Mouse (Mus musculus): Measurements from ENCODE around the gene Klhl29.

Klhl29 gene

DNA sequence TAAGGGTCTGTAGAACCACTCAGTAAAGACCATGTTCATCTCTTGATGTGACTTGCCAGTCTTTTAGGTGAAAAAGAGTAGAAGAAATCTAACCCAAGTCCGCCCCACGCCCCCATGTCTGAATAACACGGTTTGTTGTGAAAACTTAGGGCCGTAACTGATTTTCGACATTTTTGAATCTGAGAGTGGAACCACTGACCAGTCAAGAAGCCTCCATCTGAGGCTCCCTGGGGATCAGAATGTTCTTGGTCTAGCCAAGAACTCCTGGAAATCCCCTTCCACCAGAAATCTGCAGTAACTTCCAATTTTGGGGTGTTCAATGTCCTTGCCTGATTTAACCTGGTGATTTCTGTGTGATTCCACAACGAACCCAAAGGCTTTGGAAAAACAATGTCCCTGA, 189.9 kb downstream of the Klhl29 start:
- DNase-seq (ENCODE audit: low spot score): no peak

DNA sequence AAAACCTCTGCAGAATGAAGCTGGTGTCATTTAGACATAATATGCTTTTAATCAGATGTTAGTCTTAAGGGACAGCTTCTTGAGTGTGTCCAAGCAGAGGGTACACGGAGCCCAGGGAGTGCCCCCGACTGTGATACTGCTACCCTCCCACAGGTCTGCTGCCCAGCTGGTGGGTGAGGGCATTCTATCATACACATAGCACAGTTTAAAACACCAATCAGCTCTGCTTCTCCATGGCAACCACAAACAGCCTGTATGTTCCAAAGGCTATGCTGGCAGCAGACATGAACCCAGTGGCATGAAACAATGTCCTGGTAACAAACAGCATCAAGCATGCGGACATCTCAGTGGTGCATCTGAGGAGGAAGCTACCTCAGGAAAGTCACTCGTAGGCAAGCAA, 192.9 kb downstream of the Klhl29 start:
- DNase-seq (ENCODE audit: low spot score): no peak

DNA sequence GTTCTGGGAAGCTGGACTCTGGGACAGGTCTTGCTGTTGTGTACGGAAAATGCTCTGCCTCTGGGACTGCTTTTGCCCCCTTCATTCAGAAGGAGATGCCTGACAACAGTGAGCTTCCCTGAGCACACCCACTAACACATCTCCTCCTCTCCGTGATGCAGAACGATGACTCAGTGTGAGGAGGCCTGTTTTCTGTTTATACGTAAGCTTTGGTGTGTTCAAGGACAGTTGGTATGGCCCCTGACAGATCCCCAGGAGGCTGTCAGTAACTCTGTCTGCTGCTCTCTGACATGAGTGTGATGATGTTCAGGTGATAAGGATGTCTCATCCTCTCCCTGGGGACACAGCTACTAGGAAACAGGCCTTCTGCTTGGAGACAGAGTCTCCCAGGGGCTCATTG, 193.3 kb downstream of the Klhl29 start:
- DNase-seq (ENCODE audit: low spot score): no peak

DNA sequence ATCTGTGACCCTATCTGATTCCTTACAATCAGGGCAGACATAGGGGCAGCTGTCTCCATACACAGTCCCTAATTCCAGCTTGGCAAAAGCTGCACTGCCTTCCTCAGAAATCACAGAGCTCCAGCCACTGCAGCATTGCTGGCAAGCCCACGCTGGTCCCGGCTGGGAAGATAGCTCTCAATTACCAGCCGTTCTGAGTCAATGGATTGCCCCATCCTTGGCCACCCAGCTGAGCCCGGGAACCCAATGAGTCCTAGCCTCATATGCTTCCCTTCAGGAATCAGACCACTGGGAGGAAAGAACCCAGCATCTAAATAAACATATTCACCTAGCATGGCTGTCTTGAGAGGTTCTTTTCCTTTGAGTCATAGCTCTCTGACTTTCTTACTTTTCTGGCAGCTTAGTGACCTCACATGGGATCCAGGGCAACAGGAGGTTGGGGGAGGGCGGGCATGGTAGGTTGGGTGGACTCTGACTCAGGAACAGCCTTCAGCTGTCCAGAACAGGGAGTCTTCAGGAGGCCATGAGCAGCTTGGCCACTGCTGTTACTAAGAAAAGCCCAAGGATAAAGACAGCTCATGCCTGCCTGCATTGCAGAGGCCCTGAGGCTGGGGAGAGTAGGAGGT, 198.7 kb downstream of the Klhl29 start:
- DNase-seq (ENCODE audit: low spot score): no peak

DNA sequence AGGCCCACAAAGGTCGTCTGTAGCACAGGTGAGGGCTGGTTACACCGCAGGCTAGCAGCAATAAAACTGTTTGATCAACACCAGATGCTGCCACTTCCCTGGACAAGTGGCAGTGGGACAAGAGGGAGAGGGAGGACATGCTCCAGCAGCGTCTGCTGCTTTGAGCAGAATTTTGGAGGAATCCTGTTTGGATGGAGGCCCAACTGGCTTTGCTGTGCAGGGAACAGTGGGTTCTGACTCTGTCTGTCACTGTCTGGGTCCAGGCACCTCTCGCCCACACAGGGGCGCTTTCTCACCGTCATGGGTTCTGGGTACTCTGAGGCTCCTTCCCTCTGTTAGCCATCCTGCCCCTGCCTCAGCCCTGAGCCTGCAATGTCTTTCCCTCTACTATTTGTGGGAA, 209.3 kb downstream of the Klhl29 start:
- DNase-seq (ENCODE audit: low spot score): no peak

DNA sequence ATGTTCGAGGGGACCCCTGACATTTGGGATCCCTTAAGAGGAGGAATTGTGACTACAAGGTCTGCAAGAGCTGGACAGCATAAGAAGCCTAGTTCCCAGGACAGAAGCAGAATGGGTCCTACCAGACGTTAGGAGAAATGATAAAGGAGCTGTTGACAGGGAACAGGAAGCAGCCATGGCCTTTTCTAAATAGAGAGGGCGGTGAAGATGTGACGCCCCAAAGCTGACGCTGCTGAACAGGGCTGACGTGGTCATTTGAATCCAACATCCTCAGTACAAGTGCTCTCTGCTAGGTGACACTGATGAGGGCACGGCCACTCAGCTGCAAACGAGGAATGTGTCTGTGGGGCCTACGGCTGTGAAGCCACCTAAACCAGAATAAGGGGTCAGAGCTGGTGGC, 210.1 kb downstream of the Klhl29 start:
- no peak for DNase-seq (ENCODE audit: low spot score)

DNA sequence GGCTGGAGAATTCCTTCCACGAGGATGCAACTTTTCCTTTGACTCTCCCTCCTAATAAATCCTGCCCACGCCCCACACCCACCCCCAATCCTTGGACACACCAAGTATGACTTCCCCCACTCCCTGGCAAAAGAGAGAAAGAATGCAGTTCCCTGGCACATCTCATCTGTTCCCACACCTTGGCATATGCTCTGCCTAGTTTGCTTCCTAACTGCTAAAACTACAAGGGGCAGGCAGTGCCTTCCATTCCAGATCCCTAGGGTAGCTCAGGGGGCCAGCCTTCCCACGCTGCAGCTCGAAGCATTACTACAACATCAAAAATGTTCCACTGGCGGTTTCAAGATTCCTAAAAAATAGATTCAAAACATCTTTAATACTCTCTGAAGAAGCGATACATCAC, 212.8 kb downstream of the Klhl29 start:
- DNase-seq (ENCODE audit: low spot score): no peak

DNA sequence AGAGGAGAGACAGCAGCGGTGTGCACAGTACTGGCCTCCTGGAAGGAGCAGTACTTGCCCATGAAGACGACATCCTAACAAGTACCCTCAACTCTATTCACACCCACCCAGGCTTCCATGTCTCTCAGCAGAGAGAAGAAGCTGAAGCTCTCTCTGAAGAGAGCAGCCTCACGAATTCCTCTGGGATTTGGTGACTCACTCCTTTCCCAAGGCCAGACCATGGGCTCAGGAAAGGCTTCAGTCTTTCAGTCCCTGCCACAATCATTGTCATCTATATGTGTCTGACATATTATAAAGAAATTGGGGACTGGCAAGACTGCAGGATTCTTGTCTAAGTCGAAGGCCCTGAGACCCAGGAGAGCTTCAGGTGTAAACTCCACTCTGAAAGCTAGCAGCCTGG, 213.9 kb downstream of the Klhl29 start:
- no peak for DNase-seq (ENCODE audit: low spot score)

DNA sequence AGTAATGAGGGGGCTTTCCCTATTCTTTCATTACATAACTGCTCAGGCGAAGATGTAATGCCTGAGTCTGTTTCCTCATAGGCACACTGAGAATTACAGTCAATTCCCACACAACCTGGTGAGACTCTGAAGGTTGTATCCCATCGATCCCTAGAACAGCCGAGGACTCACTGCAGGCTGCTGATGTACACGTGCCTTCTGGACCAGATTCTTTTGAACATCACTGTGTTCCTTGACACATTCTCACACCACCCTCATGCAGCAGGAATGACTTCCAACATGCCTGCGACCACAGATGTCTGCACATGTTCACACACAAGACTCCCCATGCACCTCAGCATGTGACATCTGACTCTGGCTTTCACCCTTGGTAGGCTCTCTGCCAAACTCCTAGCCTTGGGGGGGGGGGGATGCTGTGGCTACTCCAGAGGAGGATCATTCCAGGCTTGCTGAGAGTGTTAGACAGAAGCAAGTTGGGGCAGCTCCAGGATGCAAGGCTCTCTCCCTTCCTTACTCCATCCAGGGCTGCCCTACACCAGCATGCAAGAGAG, 217.5 kb downstream of the Klhl29 start:
- DNase-seq (ENCODE audit: low spot score): no peak

DNA sequence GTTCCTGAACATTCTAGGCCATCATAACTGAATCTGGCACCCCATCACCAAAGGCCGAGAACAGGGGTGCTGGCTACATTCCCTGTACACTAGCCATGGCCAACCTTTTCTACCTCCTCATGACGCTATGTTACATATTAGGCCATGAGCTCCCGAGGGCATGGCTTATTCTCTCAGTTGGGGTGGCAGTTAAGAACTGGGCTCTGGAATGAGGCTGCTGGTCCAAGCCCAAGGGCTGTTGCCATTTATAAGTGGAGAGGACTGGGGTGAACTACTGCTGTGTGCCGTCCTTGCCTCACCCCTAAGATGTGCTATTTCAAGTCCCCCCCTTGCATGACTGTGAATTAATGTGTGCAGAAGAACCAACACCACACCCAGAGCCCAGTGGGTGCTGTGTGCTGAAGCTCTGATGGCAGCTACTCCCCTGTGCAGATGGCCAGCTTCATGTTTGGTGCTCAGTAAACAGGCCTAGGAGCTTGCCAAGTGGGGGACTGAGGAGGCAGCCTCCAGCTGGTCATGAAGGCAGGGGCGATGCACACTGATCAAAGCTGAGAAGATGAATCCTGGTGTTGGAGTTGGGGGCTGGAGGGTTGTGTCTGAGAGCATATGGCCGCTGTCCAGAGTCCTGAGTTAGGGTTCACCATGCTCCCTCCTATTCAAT, 218.3 kb downstream of the Klhl29 start:
- DNase-seq (ENCODE audit: low spot score): no peak

DNA sequence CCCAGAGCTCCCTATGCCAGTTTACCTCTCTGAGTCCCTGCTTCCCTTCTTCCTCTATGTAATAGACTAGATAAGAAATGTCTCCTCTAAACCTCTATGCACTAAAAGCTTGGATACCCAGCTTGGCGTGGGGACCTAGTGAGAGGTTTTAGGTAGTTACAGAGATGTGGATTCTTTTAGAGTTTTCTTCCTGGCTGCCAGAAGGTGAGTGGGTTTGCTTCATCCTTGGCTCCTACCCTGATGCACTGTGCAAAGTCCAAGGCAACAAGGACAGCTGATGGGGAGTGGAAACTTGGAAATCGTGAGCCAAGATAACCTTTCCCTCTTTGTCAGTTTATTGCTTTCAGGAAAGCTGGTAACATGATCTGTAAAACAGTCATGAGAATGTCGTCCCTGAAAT, 220.3 kb downstream of the Klhl29 start:
- DNase-seq (ENCODE audit: low spot score): no peak

DNA sequence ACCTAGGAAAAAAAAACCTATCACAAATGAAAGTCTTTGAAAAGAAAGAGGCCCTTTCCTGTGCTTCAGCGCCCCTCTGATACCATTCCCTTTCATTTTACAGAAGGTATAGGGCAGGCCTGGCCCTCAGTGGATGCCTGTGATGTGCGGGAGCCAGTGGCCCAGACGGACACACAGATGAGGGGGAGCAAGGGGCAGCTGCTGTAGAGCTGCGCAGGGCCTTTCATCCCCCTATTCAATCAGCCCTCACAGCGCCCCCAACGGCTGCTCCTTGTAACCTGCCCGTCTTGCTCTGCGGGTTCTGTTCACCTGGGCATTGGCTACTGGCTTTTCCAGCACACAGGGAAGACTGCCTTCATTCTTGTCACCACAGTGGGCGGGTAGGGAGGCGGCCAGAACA, 223.6 kb downstream of the Klhl29 start:
- DNase-seq (ENCODE audit: low spot score): no peak

DNA sequence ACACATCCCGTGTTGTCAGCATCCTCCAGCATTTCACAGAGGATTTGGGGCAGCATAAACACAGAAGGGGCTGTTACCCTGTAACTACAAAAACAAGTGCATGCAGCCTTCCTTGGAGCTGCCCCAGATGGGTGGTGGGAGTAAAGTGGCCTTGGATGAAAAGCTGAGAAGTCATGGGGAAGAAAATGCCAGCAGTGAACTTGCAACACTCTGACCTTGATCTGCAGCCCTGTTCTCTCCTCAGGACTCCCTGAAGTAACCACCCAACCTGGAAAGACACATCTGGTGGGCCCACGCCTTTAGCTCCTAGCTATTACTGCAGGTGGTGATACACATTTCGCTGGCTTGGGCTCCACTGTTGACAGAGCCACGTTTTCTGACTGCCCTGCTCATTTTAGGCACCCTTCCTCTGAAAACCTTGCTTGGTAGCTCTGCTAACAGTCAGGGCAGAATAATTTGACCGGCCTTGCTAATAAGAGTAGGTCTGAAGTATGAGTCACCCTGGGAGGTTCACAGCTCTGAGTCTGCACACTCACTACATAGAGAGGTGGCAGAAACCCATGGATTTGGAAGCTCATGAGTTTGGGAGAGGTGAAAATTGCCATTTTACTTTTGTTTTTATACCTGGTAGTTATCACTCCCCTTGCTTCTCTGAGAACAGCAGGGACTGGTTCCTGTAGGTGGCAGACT, 228.0 kb downstream of the Klhl29 start:
- DNase-seq (ENCODE audit: low spot score): no peak

DNA sequence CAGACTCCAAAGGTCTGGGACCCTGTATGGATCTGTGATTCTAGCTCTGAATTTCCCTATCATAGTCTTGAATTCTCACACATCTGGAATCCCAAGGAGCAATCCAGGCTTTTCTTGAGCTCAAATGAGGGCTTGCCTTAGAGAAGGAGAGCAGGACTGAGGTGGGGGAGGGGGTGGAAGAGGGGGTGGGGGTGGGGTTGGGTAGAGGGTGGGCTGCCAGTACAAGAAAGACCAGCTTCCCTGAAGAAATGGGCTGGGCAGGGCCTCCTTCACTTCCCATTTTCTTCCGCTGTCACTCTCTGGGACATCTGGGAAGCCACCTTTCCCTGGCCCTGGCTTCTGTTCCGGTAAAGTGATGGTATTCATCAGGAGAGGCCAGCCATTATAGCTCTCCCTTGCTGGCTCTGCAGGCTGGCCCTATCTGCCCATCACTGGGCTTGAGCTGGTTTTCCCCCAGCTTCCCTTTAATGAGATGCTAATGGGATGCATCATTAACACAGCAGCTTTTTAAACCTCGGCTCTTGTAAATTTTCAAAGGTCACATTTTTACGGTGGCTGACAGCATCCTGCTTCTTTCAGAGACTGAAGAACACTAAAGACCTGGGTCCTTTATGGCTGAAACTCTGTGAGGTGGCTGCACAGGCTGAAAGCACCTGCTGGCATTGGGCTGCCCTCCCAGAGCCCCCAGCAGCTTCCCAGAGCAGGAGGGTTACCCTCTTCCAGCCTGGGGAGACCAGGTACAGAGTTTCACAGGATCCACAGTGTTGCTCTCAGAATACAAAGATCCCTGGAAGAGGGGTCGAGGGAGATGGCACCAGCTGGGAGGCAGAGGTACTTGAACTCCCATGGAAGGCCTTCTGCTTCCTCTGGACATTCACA, 231.3 kb downstream of the Klhl29 start:
- DNase-seq (ENCODE audit: low spot score): no peak

DNA sequence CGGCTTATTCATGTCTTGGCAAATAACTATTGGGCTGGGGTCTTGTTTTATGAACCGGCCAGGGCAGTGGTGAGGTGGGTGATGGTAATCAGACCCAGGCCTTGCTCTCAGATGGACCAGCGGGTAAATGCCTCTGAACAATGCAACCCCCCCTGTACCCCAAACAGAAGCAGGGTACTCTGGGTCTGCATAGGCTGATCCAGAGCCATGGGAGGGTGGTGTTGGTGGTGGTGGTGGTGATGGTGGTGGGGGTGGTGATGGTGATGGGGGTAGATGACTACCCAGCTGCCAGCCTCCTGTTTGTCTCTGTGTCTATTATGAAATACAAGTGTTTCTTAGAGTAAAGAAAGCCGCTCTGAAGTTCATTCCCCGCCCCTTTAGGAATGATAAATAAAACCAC, 232.3 kb downstream of the Klhl29 start:
- DNase-seq (ENCODE audit: low spot score): no peak

DNA sequence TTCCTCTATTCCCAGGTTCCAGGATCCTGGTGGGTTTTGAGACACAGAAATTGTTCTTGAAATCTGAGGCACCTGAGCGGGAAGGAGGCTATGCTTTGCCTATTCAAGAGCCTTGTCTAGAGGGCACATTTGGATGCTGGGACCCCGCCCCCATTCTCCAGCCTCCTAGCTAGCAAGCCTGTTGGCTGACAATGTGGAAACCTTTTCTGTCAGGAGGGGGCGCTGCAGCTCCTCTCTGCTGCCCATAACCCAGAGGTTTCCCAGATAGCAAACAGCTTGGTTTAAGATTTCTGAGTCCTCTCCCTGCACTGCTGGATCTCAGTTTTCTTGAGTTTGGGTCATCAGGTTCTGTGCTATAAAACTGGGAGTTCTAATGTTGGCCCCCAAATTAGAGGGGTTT, 232.7 kb downstream of the Klhl29 start:
- peak; percentile 7 for DNase-seq (ENCODE audit: low spot score)

DNA sequence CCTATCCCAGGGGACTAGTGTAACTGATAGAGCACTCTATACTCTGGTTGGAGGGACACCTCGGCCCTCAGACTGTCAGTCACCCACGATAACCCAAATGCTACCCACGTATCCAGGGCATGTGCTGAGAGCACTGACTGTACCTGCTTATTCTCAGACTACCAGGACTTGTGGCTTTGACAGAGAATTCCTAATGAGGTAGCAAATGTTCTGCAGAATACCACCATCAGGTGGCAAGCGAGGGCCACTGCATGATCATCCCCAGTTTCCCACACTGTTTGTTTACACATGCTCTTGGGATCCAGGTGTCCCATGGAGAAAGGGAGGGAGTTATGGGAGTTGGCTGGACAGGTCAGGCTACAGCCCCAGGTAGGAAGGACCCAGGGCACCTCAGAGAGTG, 234.4 kb downstream of the Klhl29 start:
- DNase-seq (ENCODE audit: low spot score): no peak

DNA sequence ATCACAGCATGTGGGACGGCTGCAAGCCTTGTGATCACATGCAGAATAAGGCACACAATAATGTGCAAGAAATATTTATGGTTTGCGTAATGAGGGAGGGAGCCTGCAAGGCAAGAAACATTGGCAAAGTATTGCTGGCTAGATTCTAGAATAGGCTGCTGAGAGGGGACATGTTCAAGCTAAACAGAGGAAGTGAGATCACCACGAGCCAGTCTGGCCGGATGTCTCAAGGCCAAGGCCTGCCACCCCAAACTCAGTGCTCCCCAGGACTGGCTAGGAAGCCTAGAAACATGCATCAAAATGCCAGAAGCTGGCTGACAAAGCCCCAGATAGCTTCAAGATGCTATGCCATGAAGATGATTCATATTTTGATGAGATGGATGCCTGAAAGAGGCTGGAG, 236.2 kb downstream of the Klhl29 start:
- no peak for DNase-seq (ENCODE audit: low spot score)

DNA sequence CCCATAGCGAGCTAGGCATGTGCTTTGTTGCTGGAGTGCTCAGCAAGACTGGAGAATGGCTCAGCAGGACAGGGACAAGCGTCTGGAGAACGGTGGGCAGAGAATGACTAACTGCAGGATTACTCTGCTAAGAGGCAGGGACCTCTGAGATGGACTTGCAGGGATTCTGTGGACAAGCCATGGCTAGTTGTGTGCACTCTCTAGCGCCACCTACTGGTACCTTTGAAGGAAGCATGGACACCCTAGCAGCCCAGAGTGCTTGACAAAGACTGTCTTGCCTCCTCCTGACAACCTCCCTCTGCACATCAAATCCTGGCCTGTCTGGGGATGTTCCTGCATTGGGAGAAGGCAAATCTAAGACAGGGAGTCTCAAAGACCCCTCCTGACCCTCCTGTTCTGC, 239.2 kb downstream of the Klhl29 start:
- DNase-seq (ENCODE audit: low spot score): peak; percentile 46

DNA sequence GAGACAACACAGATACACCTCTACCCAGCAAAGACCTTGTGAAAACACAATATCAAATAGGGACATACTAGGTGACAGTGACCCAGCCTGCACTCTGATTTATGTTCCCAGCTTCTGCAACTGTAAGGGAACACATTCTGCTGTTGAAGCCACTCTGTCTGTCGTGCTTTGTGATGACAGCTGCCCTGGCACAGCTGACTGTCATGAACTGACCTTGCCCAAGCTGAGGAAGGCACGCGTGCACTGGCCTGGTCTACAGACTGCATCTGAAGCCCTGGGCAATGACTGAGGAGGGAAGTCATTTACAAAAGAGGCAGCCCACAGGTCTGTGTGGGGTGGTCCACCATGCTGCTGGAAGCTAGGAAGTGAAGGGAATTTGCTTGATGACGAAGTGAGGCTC, 246.3 kb downstream of the Klhl29 start:
- DNase-seq (ENCODE audit: low spot score): no peak

DNA sequence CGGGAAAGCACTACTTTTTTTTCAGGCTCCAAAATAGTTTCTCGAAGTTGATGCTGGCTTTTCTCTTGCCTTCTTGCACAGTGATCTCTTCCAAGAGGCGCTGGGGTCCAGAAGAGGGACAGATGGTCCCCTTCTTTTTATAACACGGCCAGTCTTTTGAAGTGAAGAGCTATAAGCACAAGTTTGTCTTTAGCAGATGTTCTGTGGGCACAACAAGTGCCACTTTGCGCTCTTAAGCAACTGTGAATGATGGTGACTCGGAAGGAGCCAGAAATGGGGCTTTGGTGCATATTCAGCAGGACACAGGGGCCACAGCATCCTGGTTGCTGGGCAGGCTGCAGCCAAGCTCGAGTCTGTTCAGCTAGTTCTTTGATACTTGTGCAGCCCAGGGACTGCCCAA, 249.6 kb downstream of the Klhl29 start:
- DNase-seq (ENCODE audit: low spot score): no peak

DNA sequence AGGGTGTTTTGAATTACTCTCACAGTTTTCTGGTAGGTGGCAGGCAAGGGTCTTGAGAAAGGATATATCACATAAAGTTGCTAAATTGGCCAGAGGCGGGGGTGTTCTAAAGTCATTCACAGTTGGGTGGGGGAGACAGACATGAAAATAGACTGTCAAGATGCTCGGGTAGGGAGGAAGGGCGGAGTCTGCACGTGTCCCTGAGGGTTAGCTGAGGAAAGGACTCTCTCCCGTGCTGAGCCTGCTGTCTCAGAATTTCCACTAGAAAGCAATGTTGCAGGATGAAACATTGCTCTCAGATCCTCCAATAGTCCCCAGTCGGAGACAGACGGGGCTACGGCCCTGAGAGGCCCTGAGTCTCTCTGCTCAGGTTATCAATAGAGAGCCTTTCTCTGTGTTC, 252.5 kb downstream of the Klhl29 start:
- DNase-seq (ENCODE audit: low spot score): no peak

All from c-Kit-positive CD71-positive TER-119-positive erythroid progenitor cells, embryonic 14.5 days (primary cell).